Mouse (Mus musculus): ENCODE results near the gene Specc1l. TPM values are rescaled to one million over a fixed set of nuclear protein-coding genes. Genes with fewer than 3 reads are reported as not detected.
A peak's percentile ranks its signal among the peaks of the same experiment; 100 is the strongest.
"Not testable (repeated sequence)": the region's sequence is repeated elsewhere in the genome, so short reads cannot be mapped to it uniquely, and the experiment has no call there.

The Specc1l gene
- total and polyA plus RNA-seq, 2 experiments = 5.3 to 10.8 TPM

DNA sequence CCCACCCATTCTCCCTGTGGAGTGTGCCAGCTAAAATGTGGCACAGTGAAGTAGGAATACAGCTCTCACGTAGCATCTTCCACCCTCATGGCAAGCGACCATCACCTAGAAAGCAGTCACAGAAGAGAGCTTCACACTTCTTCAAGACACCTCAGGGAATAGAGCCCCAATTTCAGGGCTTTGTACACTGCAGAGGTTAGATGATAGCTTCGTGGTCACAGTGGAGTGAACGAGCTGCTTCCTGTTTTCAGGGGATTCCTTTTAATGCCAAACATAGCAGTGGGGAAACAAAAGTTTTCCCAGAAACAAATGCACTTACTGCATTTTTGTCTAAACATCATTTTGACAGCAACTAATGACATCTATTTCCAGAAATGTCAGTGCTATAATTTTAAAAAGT lies 77.5 kb downstream of the Specc1l start:
- no peak for TF ChIP-seq POLR2A (IDR thresholded peaks at IDR 0.05; ENCODE audit: extremely low read depth, insufficient read depth, low read length)
- TF ChIP-seq CTCF (IDR thresholded peaks at IDR 0.05; ENCODE audit: low read depth, low read length) = no peak
- DNase-seq (ENCODE audit: extremely low read depth, low read depth, low spot score) = no peak
- Histone ChIP-seq H3K27me3 (ENCODE audit: control insufficient read depth, insufficient read depth, low read length) (no peaks in the 10 kb centered on the region), H3K79me2 (ENCODE audit: control insufficient read depth, insufficient read depth, low read length) (no peaks in the 10 kb centered on the region), H3K27ac (replicated peaks; ENCODE audit: insufficient read depth, low read depth, low read length) (no peak overlapping the region), H3K4me1 (ENCODE audit: control insufficient read depth, insufficient read depth, low read length) (peaks cover 5% of the 10 kb centered on the region), H3K9ac (ENCODE audit: low read depth, low read length) (no peak overlapping the region), H3K4me3 (ENCODE audit: insufficient read depth, low read depth, low read length) (no peak overlapping the region), H3K36me3 (ENCODE audit: control insufficient read depth, insufficient read depth, low read length) (peaks cover 5% of the 10 kb centered on the region)
- 74% methylated on average over 4 of the region's 4 CpGs for WGBS

DNA sequence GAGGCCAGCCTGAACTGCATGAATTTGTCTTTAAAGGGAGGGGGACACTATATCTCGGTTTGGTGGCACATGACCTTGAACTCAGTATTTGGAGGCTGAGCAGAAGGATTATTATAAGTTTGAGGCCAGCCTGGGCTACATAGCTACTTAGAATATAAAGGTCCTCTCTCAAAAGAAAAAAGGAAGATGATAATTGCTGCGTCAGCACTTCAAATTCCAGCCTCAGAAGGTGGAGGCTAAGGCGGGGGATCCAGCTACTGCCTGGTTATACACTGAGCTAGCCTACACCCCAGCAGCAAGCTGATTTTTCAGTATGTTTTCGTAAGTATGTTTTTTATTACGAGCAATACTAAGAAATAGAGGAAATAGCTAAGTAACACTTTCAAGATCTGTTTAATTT lies 78.8 kb downstream of the Specc1l start:
- H3K36me3 ChIP-seq (ENCODE audit: control insufficient read depth, insufficient read depth, low read length) = peaks cover 4% of the 10 kb centered on the region
- no peak overlapping the region for H3K9ac ChIP-seq (ENCODE audit: low read depth, low read length)
- H3K79me2 ChIP-seq (ENCODE audit: control insufficient read depth, insufficient read depth, low read length) = no peaks in the 10 kb centered on the region
- peaks cover 10% of the 10 kb centered on the region for H3K4me1 ChIP-seq (ENCODE audit: control insufficient read depth, insufficient read depth, low read length)
- TF ChIP-seq POLR2A (IDR thresholded peaks at IDR 0.05; ENCODE audit: extremely low read depth, insufficient read depth, low read length) (no peak), CTCF (IDR thresholded peaks at IDR 0.05; ENCODE audit: low read depth, low read length) (no peak)
- no peaks in the 10 kb centered on the region for H3K27me3 ChIP-seq (ENCODE audit: control insufficient read depth, insufficient read depth, low read length)
- WGBS = 90% methylated on average over 5 of the region's 5 CpGs
- no peak overlapping the region for H3K27ac ChIP-seq (replicated peaks; ENCODE audit: insufficient read depth, low read depth, low read length)
- no peak overlapping the region for H3K4me3 ChIP-seq (ENCODE audit: insufficient read depth, low read depth, low read length)
- DNase-seq (ENCODE audit: extremely low read depth, low read depth, low spot score) = no peak

DNA sequence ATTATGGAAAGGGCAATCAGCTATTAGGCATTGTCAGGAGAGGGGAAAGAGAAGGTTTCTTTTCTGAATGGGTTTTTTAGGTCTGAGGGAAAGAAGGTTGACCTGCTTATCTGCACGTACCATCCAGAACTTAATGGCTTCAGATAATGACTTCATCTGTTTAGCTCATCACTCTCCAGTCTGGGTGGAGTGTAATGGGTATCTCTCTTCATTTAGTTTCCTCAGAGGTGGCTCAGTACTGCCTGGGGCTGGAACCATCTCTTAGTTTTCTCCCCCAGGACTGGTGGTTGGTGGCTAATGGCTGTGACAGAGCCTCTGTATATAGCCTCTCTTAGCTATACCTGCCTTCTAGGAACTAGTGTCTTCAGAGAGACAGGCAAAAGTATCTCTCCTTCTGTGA lies 79.5 kb downstream of the Specc1l start:
- H3K36me3 ChIP-seq (ENCODE audit: control insufficient read depth, insufficient read depth, low read length) = peaks cover 4% of the 10 kb centered on the region
- H3K27me3 ChIP-seq (ENCODE audit: control insufficient read depth, insufficient read depth, low read length) = no peaks in the 10 kb centered on the region
- TF ChIP-seq POLR2A (IDR thresholded peaks at IDR 0.05; ENCODE audit: extremely low read depth, insufficient read depth, low read length) (no peak), CTCF (IDR thresholded peaks at IDR 0.05; ENCODE audit: low read depth, low read length) (no peak)
- 100% methylated on average over 1 of the region's 1 CpGs for WGBS
- no peak overlapping the region for H3K27ac ChIP-seq (replicated peaks; ENCODE audit: insufficient read depth, low read depth, low read length)
- no peaks in the 10 kb centered on the region for H3K79me2 ChIP-seq (ENCODE audit: control insufficient read depth, insufficient read depth, low read length)
- peaks cover 10% of the 10 kb centered on the region for H3K4me1 ChIP-seq (ENCODE audit: control insufficient read depth, insufficient read depth, low read length)
- no peak overlapping the region for H3K4me3 ChIP-seq (ENCODE audit: insufficient read depth, low read depth, low read length)
- DNase-seq (ENCODE audit: extremely low read depth, low read depth, low spot score) = no peak
- no peak overlapping the region for H3K9ac ChIP-seq (ENCODE audit: low read depth, low read length)

DNA sequence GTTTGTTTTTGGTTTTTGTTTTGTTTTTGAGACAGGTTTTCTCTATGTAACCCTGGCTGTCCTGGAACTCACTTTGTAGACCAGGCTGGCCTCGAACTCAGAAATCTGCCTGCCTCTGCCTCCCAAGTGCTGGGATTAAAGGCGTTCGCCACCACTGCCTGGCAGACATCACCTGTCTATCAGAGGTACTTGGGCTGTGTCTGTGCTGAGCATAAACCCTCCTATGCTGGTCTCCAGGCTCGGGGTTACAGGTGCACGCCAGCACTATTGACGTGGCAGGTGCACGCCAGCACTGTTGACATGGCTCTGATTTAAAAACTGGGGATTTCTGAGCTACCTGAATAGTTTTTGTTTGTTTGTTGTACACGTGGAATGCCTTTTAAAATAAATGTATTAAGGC lies 80.3 kb downstream of the Specc1l start:
- H3K9ac ChIP-seq (ENCODE audit: low read depth, low read length); DNase-seq (ENCODE audit: extremely low read depth, low read depth, low spot score); H3K79me2 ChIP-seq (ENCODE audit: control insufficient read depth, insufficient read depth, low read length); H3K27me3 ChIP-seq (ENCODE audit: control insufficient read depth, insufficient read depth, low read length); H3K27ac ChIP-seq (replicated peaks; ENCODE audit: insufficient read depth, low read depth, low read length); H3K4me1 ChIP-seq (ENCODE audit: control insufficient read depth, insufficient read depth, low read length); H3K36me3 ChIP-seq (ENCODE audit: control insufficient read depth, insufficient read depth, low read length); H3K4me3 ChIP-seq (ENCODE audit: insufficient read depth, low read depth, low read length): not testable (repeated sequence)
- WGBS = 83% methylated on average over 8 of the region's 8 CpGs

DNA sequence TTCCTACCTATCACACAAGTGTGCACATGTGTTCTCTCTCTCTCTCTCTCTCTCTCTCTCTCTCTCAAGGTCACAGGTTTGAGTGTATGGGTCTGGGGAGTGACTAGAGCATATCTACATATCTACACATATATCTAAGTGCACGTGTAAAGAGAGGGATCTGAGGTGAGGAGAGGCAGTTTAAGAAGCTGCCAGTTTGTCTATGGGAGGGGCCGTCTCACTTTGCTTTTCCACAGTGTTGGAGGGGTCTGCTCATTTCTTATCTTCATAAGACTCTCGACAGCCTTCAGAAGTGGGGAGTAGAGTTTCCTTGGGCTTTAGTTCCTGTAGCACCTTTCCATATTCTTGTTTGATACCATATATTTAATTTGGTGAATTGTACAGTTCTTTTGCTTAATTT lies 81.4 kb downstream of the Specc1l start:
- 82% methylated on average over 3 of the region's 3 CpGs for WGBS
- no peaks in the 10 kb centered on the region for H3K79me2 ChIP-seq (ENCODE audit: control insufficient read depth, insufficient read depth, low read length)

DNA sequence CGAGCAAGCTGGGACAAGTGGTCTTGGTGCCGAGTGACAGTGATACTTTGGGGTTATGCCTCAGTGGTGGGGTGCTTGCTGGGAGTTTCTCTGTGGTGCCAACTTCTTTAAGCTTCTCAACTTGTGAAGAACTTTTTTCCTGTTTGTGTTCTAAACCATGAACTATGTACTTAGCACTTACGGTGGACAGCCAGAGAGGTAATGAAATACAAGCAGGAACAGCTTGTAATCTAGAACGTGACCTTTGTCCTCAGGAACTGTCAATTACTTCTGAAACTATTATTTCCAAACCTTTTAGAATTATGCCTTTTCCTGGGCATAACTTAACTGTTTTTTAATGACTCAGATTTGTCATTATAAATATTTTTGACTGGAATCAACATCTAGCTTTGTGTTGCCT lies 82.5 kb downstream of the Specc1l start:
- 40% methylated on average over 4 of the region's 4 CpGs for WGBS
- Histone ChIP-seq H3K27ac (replicated peaks; ENCODE audit: insufficient read depth, low read depth, low read length) (peak overlapping the region; percentile 43), H3K27me3 (ENCODE audit: control insufficient read depth, insufficient read depth, low read length) (no peaks in the 10 kb centered on the region)

More for the DNA sequence above, 81.4 kb downstream of the Specc1l start:
- Histone ChIP-seq H3K27ac (replicated peaks; ENCODE audit: insufficient read depth, low read depth, low read length) (no peak overlapping the region), H3K36me3 (ENCODE audit: control insufficient read depth, insufficient read depth, low read length) (peaks cover 4% of the 10 kb centered on the region), H3K27me3 (ENCODE audit: control insufficient read depth, insufficient read depth, low read length) (no peaks in the 10 kb centered on the region), H3K4me1 (ENCODE audit: control insufficient read depth, insufficient read depth, low read length) (peaks cover 10% of the 10 kb centered on the region), H3K9ac (ENCODE audit: low read depth, low read length) (no peak overlapping the region), H3K4me3 (ENCODE audit: insufficient read depth, low read depth, low read length) (no peak overlapping the region)
- DNase-seq (ENCODE audit: extremely low read depth, low read depth, low spot score) = no peak
- TF ChIP-seq CTCF (IDR thresholded peaks at IDR 0.05; ENCODE audit: low read depth, low read length) (no peak), POLR2A (IDR thresholded peaks at IDR 0.05; ENCODE audit: extremely low read depth, insufficient read depth, low read length) (no peak)

More for the DNA sequence above, 82.5 kb downstream of the Specc1l start:
- peaks cover 4% of the 10 kb centered on the region for H3K36me3 ChIP-seq (ENCODE audit: control insufficient read depth, insufficient read depth, low read length)
- TF ChIP-seq CTCF (IDR thresholded peaks at IDR 0.05; ENCODE audit: low read depth, low read length) = no peak
- no peak for TF ChIP-seq POLR2A (IDR thresholded peaks at IDR 0.05; ENCODE audit: extremely low read depth, insufficient read depth, low read length)
- peak; percentile 91 for DNase-seq (ENCODE audit: extremely low read depth, low read depth, low spot score)
- no peak overlapping the region for H3K4me3 ChIP-seq (ENCODE audit: insufficient read depth, low read depth, low read length)
- H3K9ac ChIP-seq (ENCODE audit: low read depth, low read length) = no peak overlapping the region
- peaks cover 12% of the 10 kb centered on the region for H3K4me1 ChIP-seq (ENCODE audit: control insufficient read depth, insufficient read depth, low read length)
- H3K79me2 ChIP-seq (ENCODE audit: control insufficient read depth, insufficient read depth, low read length) = no peaks in the 10 kb centered on the region

Data from liver, adult 2 months (tissue).